Comparison of ENCODE assay signal across 22 mouse cellular contexts in the genomic region with DNA sequence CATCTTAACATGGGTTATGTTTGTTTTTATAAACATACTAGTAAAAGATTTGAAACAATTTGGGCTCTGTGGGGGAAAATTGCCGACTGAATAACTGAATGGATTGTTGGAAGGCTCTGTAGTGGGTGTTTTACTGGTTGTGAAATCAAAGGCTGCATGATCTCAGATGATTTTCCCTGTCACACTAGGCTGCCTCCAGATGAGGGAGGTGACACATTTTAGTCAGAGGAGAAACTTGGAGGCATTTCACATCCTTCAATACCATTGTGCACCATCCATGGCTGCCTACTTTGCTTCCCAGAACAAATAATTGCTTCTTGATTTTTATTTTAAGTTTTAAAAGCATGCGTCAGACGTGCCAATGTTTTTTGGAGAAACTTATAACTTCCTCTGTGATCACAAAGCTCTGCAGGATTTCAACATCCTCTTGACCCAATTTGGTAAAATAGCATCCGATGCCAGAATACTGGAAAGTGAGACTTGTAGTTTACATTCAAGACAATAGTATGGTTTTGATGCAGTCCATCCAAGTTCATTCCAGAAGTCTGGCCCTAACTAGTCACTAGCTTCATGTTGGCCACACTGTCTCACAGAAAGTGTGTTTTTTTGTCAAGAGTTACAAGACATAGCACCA.
DNase-seq lines count a peak whose midpoint lies in the region; ATAC-seq and TF ChIP-seq lines count a peak whose summit lies in the region.
"Had no signal": no experiment of that assay in that cellular context is flagged by ENCODE, and none has a peak within 500 bp of the region (broad histone marks: within the 10 kb centered on the region; RNA-seq: fewer than 3 reads in every experiment).

No protein-coding gene starts in this region.

- CTCF ChIA-PET in Patski (lab: Charles Lee): interaction anchor here (1.0 to 1.5 kb wide), 3 partner anchors 12 to 25 kb away, joined by 3 to 4 read pairs (median 3); no protein-coding TSS in a partner anchor

- H3K4me2 ChIP-seq in heart, embryonic 12.5 days: no peak overlapping the region
- no peak overlapping the region for H3K4me2 ChIP-seq in lung, embryonic 15.5 days
- H3K4me2 ChIP-seq: embryonic facial prominence, embryonic 13.5 days; heart, embryonic 15.5 days; hindbrain, embryonic 15.5 days; limb, embryonic 15.5 days; midbrain, embryonic 12.5 days had no signal

- no peaks in the 10 kb centered on the region for H3K4me1 ChIP-seq in heart, embryonic 12.5 days (replicated peaks)
- H3K4me1 ChIP-seq in lung, embryonic 15.5 days: no peaks in the 10 kb centered on the region
- H3K4me1 ChIP-seq: embryonic facial prominence, embryonic 13.5 days; heart, embryonic 15.5 days; hindbrain, embryonic 15.5 days; limb, embryonic 15.5 days; midbrain, embryonic 12.5 days had no signal

- 76% methylated on average over 4 of the region's 4 CpGs for WGBS in heart, embryonic 12.5 days
- WGBS in lung, embryonic 15.5 days: 54% methylated on average over 4 of the region's 4 CpGs

- peak; percentile 89 for DNase-seq in heart, adult 11 months
- DNase-seq in lung, postnatal 4 days: no peak
- DNase-seq in Patski (ENCODE audit: low read depth, low spot score): peak; percentile 73
- DNase-seq in fibroblast of lung, adult 2 months (ENCODE audit: low read depth): peak; percentile 35
- DNase-seq in embryo, embryonic 9.5 days (ENCODE audit: extremely low spot score): no peak
- DNase-seq: B cell, adult 2 months; cerebellum, adult 18-20 months; cerebellum, postnatal 14 days; kidney, adult 2 months; layer of hippocampus, adult 9-11 months; left cerebral cortex, postnatal 4 days; thymus, adult 18-20 months; thymus, postnatal 4 days had no signal

- H3K27ac ChIP-seq in heart, embryonic 12.5 days (ENCODE audit: poor library complexity, severe bottlenecking): no peak overlapping the region
- peak overlapping the region; percentile 41; the same call in 1 of the 2 replicates for H3K27ac ChIP-seq in lung, embryonic 15.5 days
- H3K27ac ChIP-seq: embryonic facial prominence, embryonic 13.5 days; heart, embryonic 15.5 days; hindbrain, embryonic 15.5 days; kidney, postnatal 0 days; limb, embryonic 15.5 days; midbrain, embryonic 12.5 days had no signal

- no peaks in the 10 kb centered on the region for H3K9me3 ChIP-seq in heart, embryonic 12.5 days (replicated peaks)
- H3K9me3 ChIP-seq in lung, embryonic 15.5 days: no peaks in the 10 kb centered on the region
- H3K9me3 ChIP-seq: embryonic facial prominence, embryonic 13.5 days; heart, embryonic 15.5 days; hindbrain, embryonic 15.5 days; limb, embryonic 15.5 days; midbrain, embryonic 12.5 days had no signal

- TF ChIP-seq CTCF in Patski (IDR thresholded peaks at IDR 0.05): peak; percentile 4

- no peak overlapping the region for H3K9ac ChIP-seq in heart, embryonic 12.5 days
- no peak overlapping the region for H3K9ac ChIP-seq in lung, embryonic 15.5 days
- H3K9ac ChIP-seq: embryonic facial prominence, embryonic 13.5 days; heart, embryonic 15.5 days; hindbrain, embryonic 15.5 days; limb, embryonic 15.5 days; midbrain, embryonic 12.5 days had no signal

- POLR2A ChIA-PET in Patski (lab: Charles Lee): interaction anchor here (1.0 to 1.4 kb wide), 2 partner anchors 26 to 29 kb away, joined by 3 read pairs; no protein-coding TSS in a partner anchor

- H3K27me3 ChIP-seq in heart, embryonic 12.5 days (replicated peaks): no peaks in the 10 kb centered on the region
- no peaks in the 10 kb centered on the region for H3K27me3 ChIP-seq in lung, embryonic 15.5 days
- no peaks in the 10 kb centered on the region for H3K27me3 ChIP-seq in Patski
- H3K27me3 ChIP-seq: embryonic facial prominence, embryonic 13.5 days; heart, embryonic 15.5 days; hindbrain, embryonic 15.5 days; limb, embryonic 15.5 days; midbrain, embryonic 12.5 days had no signal

- no peak overlapping the region for H3K4me3 ChIP-seq in heart, embryonic 12.5 days
- H3K4me3 ChIP-seq in lung, embryonic 15.5 days: no peak overlapping the region
- H3K4me3 ChIP-seq: embryonic facial prominence, embryonic 13.5 days; heart, embryonic 15.5 days; hindbrain, embryonic 15.5 days; limb, embryonic 15.5 days; midbrain, embryonic 12.5 days had no signal

- no peaks in the 10 kb centered on the region for H3K36me3 ChIP-seq in heart, embryonic 12.5 days
- H3K36me3 ChIP-seq in lung, embryonic 15.5 days: no peaks in the 10 kb centered on the region
- H3K36me3 ChIP-seq: embryonic facial prominence, embryonic 13.5 days; heart, embryonic 15.5 days; hindbrain, embryonic 15.5 days; limb, embryonic 15.5 days; midbrain, embryonic 12.5 days had no signal

- in situ Hi-C loops in Patski (cut with MboI; ENCODE audit: low pct_unique_long_range_greater_than_20kb): loop anchor here (10.0 kb wide), 1 partner anchor 160 kb away; no protein-coding TSS in a partner anchor

- ATAC-seq in heart, embryonic 12.5 days (ENCODE audit: insufficient number of reproducible peaks, low FRiP score): no peak
- ATAC-seq in lung, embryonic 15.5 days (ENCODE audit: borderline replicate concordance, extremely low read depth, low FRiP score, low TSS enrichment): peak; percentile 59; the same call in 1 of the 2 replicates
- ATAC-seq in Patski: peak; percentile 91
- ATAC-seq: forebrain, embryonic 14.5 days had no signal

Comparison
In these comparisons a context has a peak if more than half of its experiments do, and no peak if none do; other contexts are left out.
1. DNase-seq: peak in heart, adult 11 months (single experiment), Patski (single experiment) and fibroblast of lung, adult 2 months (single experiment); none in lung, postnatal 4 days (0 of 2) and embryo, embryonic 9.5 days (single experiment).